33 mouse cellular contexts compared by ENCODE assay signal in genomic region chr5:150351191-150351590, GRCm38 (mm10).
"Had no signal": no experiment of that assay in that cellular context is flagged by ENCODE, and none has a peak within 500 bp of the region (broad histone marks: within the 10 kb centered on the region; RNA-seq: fewer than 3 reads in every experiment).

No protein-coding gene starts in this region.

- H3K4me1 ChIP-seq: hindbrain, embryonic 10.5 days; hindbrain, embryonic 12.5 days; hindbrain, embryonic 13.5 days; hindbrain, embryonic 15.5 days; intestine, embryonic 15.5 days; kidney, embryonic 15.5 days had no signal

- H3K36me3 ChIP-seq: intestine, embryonic 15.5 days had no signal

- H3K4me3 ChIP-seq: heart, embryonic 13.5 days; heart, embryonic 15.5 days; hindbrain, embryonic 10.5 days; hindbrain, embryonic 12.5 days; hindbrain, embryonic 13.5 days; hindbrain, embryonic 15.5 days; intestine, embryonic 15.5 days; kidney, embryonic 15.5 days; layer of hippocampus, adult 2 months; left cerebral cortex, adult 2 months had no signal

- H3K27ac ChIP-seq: heart, embryonic 13.5 days; heart, embryonic 15.5 days; hindbrain, embryonic 10.5 days; hindbrain, embryonic 12.5 days; hindbrain, embryonic 13.5 days; hindbrain, embryonic 14.5 days; hindbrain, embryonic 15.5 days; hindbrain, postnatal 0 days; intestine, embryonic 15.5 days; kidney, embryonic 15.5 days; kidney, postnatal 0 days; layer of hippocampus, adult 2 months; left cerebral cortex, adult 2 months had no signal

- DNase-seq: heart, postnatal 10 days; heart, postnatal 14 days; heart, postnatal 36 days; heart, postnatal 4 days; kidney, adult 11 months; kidney, adult 18-20 months; kidney, adult 2 months; kidney, adult 8-10 months; kidney, adult 9 months; kidney, postnatal 10 days; kidney, postnatal 14 days; kidney, postnatal 25 days; kidney, postnatal 36 days; kidney, postnatal 4 days; layer of hippocampus, adult 9-11 months; layer of hippocampus, postnatal 36 days had no signal

- H3K9ac ChIP-seq: heart, embryonic 13.5 days; heart, embryonic 15.5 days; hindbrain, embryonic 12.5 days; hindbrain, embryonic 13.5 days; hindbrain, embryonic 14.5 days; hindbrain, embryonic 15.5 days; intestine, embryonic 15.5 days; kidney, embryonic 15.5 days had no signal

- H3K9me3 ChIP-seq: heart, embryonic 15.5 days; hindbrain, embryonic 13.5 days; hindbrain, embryonic 15.5 days; intestine, embryonic 15.5 days had no signal

- ATAC-seq: hindbrain, embryonic 16.5 days; hindbrain, postnatal 0 days; inflammation-experienced regulatory T-cells, adult 6 months; intestine, embryonic 15.5 days; intestine, embryonic 16.5 days; intestine, postnatal 0 days had no signal

- H3K4me2 ChIP-seq: heart, embryonic 13.5 days; heart, embryonic 15.5 days; hindbrain, embryonic 12.5 days; hindbrain, embryonic 13.5 days; hindbrain, embryonic 14.5 days; hindbrain, embryonic 15.5 days; intestine, embryonic 15.5 days; kidney, embryonic 15.5 days had no signal

- H3K27me3 ChIP-seq: heart, embryonic 13.5 days; heart, embryonic 15.5 days; hindbrain, embryonic 12.5 days; hindbrain, embryonic 13.5 days; hindbrain, embryonic 15.5 days; intestine, embryonic 15.5 days; kidney, embryonic 15.5 days had no signal
